Mouse (Mus musculus) erythroblast, embryonic 14.5 days (primary cell): Measurements from ENCODE around the gene Adamtsl4.

Experiments
- GATA1 ChIP-seq: IDR thresholded peaks from 2 replicates; pipeline ENCODE4 v1.6.1; 2012; ENCODE audit warnings: low read length, inconsistent platforms, mixed read lengths
- TAL1 ChIP-seq: IDR thresholded peaks from 3 replicates; pipeline ENCODE4 v1.6.1; 2012; ENCODE audit warnings: low read length, inconsistent platforms, mixed read lengths

- TF ChIP-seq GATA1 (no peak), TAL1 (no peak)
Observed at GRCm38 (mm10) chr3:95631304-95631703, 56.4 kb downstream of the Adamtsl4 start.
